Mouse (Mus musculus) left cerebral cortex, postnatal 25 days (tissue): Measurements from ENCODE around the gene Nav1. TPM values are rescaled to one million over a fixed set of nuclear protein-coding genes. Genes with fewer than 3 reads are reported as not detected.

Source experiments
- DNase-seq, 2 experiments: peaks; one replicate each; pipeline ENCODE4 v3.0.0; 2022; ENCODE audit warnings: low spot score in 2 of 2, mixed read lengths in 1 of 2
- intact Hi-C: fragments of 180-260 bp; cut with DNase I; formaldehyde crosslinking; loops from one replicate; pipeline ENCODE4 v1.15.1; 2025
- total RNA-seq, 2 experiments: library from RNA; stranded (reverse); gene quantifications; 2 replicates each; pipeline ENCODE4 v1.2.3; 2021

Gene Nav1
- total RNA-seq, 2 experiments from 2014 or later: 70.1 to 71.4 TPM

GRCm38 (mm10) chr1:135471742-135472141 is 135.4 kb downstream of the Nav1 start:
- intact Hi-C loops: no loop called here

DNA sequence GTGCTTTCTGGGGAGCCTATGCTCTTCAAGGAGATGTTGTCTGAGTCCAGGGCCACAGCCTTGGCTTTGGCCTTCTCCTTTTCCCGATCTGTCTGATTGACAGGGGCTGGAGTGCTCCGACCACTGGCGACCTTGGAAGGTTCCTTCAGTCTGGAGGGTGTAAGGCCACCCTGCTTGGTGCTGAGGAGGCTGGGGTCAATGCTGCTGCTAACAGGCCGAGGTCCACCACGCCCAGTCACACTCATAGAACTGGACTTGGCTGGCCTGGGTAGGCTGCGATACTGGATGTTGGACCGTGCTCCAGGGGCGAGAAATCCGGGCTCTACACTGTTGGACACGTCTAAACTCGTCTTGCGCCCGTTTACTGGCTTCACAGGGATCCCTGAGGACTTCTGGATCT is 136.5 kb downstream of the Nav1 start:
- DNase-seq: no peak
- intact Hi-C loops: no loop called here

More at GRCm38 (mm10) chr1:135471742-135472141, 135.4 kb downstream of the Nav1 start:
- no peak for DNase-seq

GRCm38 (mm10) chr1:135467462-135467861 is 139.6 kb downstream of the Nav1 start:
- intact Hi-C loops: no loop called here
- DNase-seq: no peak

DNA sequence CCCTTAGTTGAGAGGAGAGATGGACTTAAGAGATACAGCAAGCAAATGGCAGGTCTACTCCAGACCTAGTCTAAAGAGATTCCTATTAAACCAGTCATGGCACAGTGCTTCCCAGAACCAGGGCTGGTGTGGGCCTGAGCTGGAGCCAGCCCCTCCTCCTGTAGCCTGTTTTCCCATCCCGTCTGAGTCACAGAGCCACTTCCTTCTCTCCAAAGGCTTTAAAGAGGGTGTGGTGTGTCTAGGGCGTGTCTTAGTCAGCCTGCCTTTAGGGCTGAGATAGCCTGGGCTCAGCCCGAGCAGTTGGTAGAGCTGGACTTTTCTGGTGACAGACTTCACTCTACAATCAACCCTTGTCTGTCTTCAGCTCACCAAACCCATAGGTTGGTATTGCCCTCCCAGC is 140.2 kb downstream of the Nav1 start:
- DNase-seq: no peak
- intact Hi-C loops: no loop called here

- intact Hi-C loops: no loop called here
- no peak for DNase-seq
Observed at GRCm38 (mm10) chr1:135465734-135466133, 141.4 kb downstream of the Nav1 start.

DNA sequence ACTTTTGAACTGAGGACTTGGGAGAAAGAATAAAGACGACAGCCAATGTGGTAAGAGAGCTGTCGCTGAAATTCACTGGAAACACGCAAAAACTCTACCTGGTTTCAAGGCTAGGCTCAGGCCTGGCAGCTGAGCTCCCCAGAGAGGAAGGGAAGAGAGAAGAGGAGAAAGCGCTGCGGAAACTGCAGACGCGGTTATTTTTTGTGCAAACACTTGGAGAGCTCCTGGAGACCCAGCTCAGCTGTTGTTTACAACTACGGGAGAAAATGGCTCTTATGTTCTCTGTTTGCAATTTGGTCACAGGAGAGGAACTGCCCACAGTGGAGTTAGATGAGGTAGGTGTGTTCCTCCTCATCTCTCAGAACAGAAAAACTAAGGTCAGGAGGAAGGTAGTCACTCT is 144.4 kb downstream of the Nav1 start:
- no peak for DNase-seq
- intact Hi-C loops: no loop called here

- intact Hi-C loops: no loop called here
Observed at GRCm38 (mm10) chr1:135462304-135462703, 144.8 kb downstream of the Nav1 start.

DNA sequence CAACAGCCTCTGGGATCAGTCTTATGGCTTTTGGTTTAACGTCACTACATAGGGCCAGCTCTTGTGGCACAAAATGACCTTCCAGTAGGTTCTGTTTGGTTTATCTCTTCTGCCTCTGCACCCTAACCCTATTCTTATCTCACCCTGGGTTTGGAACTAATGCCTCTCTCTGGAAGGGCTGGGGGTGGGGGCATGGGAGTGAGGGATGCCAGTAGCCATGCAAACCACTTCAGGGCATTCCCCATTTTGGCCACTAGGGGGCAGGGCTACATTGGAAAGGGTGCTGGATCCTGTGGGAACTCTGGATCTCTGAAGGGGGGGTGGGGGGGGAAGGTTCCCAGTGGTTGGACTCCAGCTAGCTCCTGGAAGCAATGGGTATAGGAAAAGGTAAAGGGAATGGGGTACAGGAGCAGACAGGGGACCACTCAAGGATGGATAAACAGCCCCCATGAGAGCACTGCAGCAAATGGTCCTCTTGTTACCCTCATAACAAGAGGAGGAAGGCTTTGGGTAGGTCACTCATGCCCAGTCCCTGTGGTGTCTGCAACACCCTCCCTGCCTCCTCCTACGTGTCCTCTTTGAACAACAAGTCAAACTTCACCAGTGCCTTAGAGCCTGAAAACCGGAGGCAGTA is 145.9 kb downstream of the Nav1 start:
- peak; percentile 71 to 82 for DNase-seq
- intact Hi-C loops: loop anchor here (1.0 to 2.0 kb wide), 3 partner anchors 79 to 238 kb away; no protein-coding TSS in a partner anchor

More at GRCm38 (mm10) chr1:135462304-135462703, 144.8 kb downstream of the Nav1 start:
- no peak for DNase-seq

DNA sequence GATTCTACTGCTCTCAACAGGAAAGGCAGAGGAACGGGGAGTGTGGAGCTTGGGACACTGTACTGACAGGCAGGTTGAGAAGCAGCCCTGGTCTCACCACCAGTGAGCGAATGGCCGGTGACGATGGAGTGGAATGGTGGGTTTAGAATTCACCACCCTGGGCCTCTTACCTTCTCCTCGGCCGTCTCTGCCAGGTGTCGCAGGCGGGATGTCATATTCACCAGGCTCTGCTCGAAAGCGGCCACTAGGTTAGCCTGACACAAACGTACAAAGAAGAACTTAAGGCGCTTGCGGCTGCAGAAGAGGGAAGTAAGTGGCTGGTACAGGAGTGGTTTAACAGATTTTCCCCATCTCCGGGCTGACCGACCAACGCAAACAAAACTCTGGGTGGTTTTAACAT is 146.6 kb downstream of the Nav1 start:
- intact Hi-C loops: loop anchor here (2.0 kb wide), 2 partner anchors 210 to 238 kb away; no protein-coding TSS in a partner anchor
- no peak for DNase-seq

DNA sequence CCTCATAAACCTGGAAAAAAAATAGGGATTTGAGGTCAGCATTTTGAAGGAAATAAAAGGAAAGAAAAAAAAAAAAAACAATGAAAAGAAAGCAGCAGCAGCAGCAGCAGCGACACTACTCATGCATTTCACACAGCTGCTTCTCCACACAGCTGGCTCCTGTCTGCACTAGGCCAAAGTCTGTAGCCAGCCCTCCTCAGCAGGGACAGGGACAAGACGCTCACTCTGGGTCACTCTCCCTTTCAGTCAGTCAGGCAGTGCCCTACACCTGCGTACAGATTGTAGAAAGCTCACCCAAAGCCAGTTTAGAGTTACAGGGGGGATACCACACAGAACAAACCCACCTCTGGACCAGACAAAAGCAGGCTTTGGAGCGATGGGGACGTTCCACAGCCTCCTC is 149.2 kb downstream of the Nav1 start:
- intact Hi-C loops: no loop called here
- DNase-seq: no peak

DNA sequence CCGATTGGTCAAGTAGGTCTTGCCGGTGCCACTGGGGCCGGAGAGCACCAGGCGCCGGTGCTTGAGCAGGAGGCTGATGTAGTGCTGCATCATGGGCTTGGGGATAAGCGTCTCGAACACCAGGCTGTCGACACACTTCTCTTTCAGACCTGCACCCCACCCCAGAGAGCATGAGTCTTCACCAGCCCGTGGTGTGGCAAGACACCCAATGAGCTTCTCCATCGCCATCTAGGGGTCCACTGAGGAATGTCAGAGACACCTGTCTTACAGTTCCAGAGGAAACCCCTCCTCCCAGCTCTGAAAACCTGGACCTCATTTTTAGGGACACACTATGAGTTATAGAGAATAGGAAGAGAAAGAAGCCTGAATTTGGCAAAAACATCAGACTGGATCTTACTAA is 154.8 kb downstream of the Nav1 start:
- intact Hi-C loops: no loop called here
- DNase-seq: peak; percentile 45 to 66

GRCm38 (mm10) chr1:135451419-135451818 is 155.7 kb downstream of the Nav1 start:
- no peak for DNase-seq
- intact Hi-C loops: no loop called here

DNA sequence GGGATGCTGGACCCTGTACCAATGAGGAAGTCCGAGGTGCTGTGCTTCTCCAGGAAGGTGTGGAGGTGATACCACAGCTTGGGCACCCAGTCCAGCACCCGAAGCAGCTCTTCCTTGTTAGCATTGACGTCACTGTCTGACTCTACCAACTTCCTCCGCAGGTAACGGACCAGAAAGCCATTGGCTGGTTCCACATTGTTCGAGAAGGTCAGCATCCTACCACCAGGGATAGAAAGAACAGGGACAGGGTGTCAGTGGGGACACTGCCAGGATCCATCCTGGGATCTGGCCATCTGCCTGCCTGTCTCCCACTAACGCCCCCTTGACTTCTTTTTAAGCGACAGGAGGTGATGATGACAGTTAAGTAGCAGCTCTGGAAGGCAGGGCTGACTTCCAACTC is 157.2 kb downstream of the Nav1 start:
- intact Hi-C loops: no loop called here
- DNase-seq: peak in 1 of 2 experiments; percentile 68

DNA sequence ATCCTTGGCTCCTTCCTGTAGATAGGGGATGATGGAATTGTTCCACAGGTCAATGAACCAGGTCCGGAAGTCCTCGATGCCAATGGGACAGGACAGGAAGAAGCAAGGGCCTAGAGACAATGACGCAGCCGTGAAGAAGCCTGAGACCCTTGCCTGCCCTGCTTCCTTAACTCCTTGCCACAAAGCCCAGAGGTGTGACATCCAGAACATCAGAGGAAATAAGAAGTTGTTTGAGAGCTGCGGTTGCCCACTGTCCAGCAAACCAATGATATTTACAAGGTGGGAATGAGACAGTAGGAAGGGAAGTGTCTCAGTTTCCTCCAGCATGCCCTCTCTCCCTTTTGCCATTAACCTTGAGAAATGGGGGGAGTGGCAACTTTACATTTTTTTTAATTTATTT is 158.2 kb downstream of the Nav1 start:
- intact Hi-C loops: no loop called here

DNA sequence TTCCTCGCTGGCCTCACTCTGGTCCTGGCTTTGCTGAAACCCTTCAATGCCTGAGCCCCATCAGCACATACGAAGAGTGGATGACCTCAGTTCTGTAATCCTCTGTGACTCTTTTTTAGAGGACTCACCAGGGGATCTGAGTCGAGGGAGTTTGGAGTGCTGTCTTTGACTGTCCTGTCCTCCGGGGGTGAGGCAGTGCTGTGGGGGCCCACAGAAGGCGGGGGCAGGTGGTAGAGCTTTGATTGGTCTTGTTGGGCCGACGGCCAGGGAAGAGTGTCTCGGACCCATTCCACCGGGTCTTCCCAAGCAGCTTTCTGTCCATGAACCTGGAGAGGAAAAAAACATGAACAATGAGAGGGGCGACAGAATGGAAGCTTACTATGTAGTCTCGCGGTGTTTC is 163.6 kb downstream of the Nav1 start:
- no peak for DNase-seq
- intact Hi-C loops: no loop called here

More for the DNA sequence above, 158.2 kb downstream of the Nav1 start:
- DNase-seq: no peak

- DNase-seq: no peak
- intact Hi-C loops: no loop called here
Observed at GRCm38 (mm10) chr1:135441861-135442260, 165.2 kb downstream of the Nav1 start.

GRCm38 (mm10) chr1:135440986-135441385 is 166.1 kb downstream of the Nav1 start:
- no peak for DNase-seq
- intact Hi-C loops: no loop called here

DNA sequence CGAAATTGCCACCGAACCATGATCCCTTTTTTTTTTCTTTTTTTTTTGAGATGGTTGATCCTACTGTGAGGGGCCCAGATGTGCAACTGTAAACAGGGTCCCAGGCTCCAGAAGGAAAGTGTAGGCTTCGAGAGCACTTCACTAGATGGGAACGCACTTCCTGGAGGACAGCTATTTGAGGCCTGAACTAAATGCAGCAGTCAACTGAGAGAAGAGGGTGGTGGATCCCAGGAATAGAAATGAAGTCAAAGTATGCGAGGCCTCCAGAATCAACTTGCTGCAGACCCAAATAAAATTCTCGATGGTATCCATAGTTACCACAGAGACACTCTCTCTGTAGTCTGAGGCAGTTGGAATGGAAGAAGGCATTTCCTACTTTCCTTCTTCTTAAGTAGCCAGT is 168.3 kb downstream of the Nav1 start:
- peak in 1 of 2 experiments; percentile 83 for DNase-seq
- intact Hi-C loops: no loop called here

DNA sequence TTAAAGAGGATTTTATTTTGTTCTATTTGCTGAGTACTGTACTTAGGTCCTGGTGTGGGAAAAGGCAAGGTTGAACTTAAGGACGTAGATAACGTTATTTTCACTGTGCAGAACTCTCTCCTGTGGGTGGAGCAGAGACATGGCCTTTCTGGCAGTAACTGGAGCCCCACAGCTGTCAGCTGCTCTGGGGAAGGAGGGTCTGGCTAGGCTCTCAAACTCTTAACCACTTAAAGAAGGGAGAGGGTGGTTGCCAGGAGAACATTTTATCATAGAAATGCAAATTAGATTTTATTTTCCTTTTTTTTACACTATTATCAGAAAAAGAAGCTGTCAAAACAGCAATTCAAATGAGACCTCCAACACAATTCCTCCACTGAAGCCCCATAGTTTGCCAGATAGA is 171.3 kb downstream of the Nav1 start:
- intact Hi-C loops: no loop called here
- DNase-seq: no peak

GRCm38 (mm10) chr1:135430669-135431017 is 176.5 kb downstream of the Nav1 start:
- intact Hi-C loops: no loop called here

DNA sequence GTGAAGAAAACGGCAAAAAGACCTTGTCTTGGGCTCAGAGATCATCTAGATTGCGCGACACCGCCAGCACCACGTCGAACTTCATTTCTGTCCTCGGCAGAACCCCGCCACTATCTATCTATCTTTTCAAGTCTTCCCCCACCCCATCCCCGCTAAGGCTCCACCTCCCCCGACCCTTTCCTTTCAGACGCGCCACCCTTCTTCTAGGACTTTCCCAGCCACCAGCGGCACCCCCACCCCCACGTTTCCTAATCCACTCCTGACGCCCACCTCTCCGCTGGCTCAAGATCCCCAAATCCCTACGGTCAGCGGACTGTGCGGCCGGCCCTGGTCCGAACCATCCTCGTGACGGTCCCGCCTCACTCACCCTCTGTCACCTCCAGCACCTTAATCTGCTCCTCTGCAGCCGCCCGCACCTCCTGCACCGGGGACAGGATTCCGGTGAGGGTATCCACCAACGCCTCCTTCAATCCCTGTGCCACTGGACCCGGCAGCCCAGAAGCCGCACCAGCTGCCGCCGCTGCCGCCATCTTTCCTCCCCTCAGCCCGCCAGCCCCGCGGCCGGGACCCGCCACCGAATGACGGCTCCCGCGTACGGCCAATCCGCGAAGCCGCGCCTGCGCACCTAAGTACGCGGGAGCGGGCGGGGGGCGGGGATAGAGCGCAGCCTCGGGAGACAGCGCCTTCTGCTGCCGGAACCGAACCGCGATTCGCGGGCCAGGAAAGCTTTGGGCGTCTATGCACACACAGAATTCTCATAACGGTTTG is 177.0 kb downstream of the Nav1 start, which contains the start of gene Ipo9:
TSS of gene Ipo9 (minus strand) at position 599 of the 768 bp plus-strand sequence.
- peak; percentile 93 to 95 for DNase-seq
- intact Hi-C loops: no loop called here

More at GRCm38 (mm10) chr1:135430669-135431017, 176.5 kb downstream of the Nav1 start:
- no peak for DNase-seq
